ENCODE assay signal across 9 mouse cellular contexts in genomic region chr3:122985183-122985944, GRCm38 (mm10). TPM values are rescaled to one million over a fixed set of nuclear protein-coding genes. Genes with fewer than 3 reads are reported as not detected.
DNase-seq lines count a peak whose midpoint lies in the region; ATAC-seq and TF ChIP-seq lines count a peak whose summit lies in the region.
"Had no signal": no experiment of that assay in that cellular context is flagged by ENCODE, and none has a peak within 500 bp of the region (broad histone marks: within the 10 kb centered on the region; RNA-seq: fewer than 3 reads in every experiment).

No protein-coding gene starts in this region.

- H3K27ac ChIP-seq in kidney, embryonic 15.5 days: peak overlapping the region; percentile 99
- H3K27ac ChIP-seq in bone marrow macrophage, adult 2 months (ENCODE audit: insufficient read depth, low read depth, low read length): no peak overlapping the region
- peak overlapping the region; percentile 96 for H3K27ac ChIP-seq in heart, embryonic 16.5 days (ENCODE audit: low read length)
- peak overlapping the region; percentile 91; the same call in 1 of the 2 replicates for H3K27ac ChIP-seq in midbrain, embryonic 12.5 days (replicated peaks)

- no peak for TF ChIP-seq CTCF in bone marrow macrophage, adult 2 months (IDR thresholded peaks at IDR 0.05; ENCODE audit: low read depth, low read length)

- WGBS in kidney, embryonic 15.5 days: 10% methylated on average over 13 of the region's 13 CpGs
- WGBS in heart, embryonic 16.5 days: 20% methylated on average over 13 of the region's 13 CpGs
- WGBS in midbrain, embryonic 12.5 days: 21% methylated on average over 13 of the region's 13 CpGs

- H3K27me3 ChIP-seq in kidney, embryonic 15.5 days: no peaks in the 10 kb centered on the region
- H3K27me3 ChIP-seq in heart, embryonic 16.5 days (ENCODE audit: control insufficient read depth, insufficient read depth, low read length): no peaks in the 10 kb centered on the region
- no peaks in the 10 kb centered on the region for H3K27me3 ChIP-seq in midbrain, embryonic 12.5 days

- peak overlapping the region; percentile 82 for H3K9ac ChIP-seq in kidney, embryonic 15.5 days
- H3K9ac ChIP-seq in heart, embryonic 16.5 days (ENCODE audit: low read length): peak overlapping the region; percentile 97
- peak overlapping the region; percentile 86 for H3K9ac ChIP-seq in midbrain, embryonic 12.5 days (replicated peaks)

- no peaks in the 10 kb centered on the region for H3K36me3 ChIP-seq in kidney, embryonic 15.5 days
- no peaks in the 10 kb centered on the region for H3K36me3 ChIP-seq in heart, embryonic 16.5 days (ENCODE audit: control insufficient read depth, insufficient read depth)
- no peaks in the 10 kb centered on the region for H3K36me3 ChIP-seq in midbrain, embryonic 12.5 days

- peak overlapping the region; percentile 72 for H3K4me2 ChIP-seq in kidney, embryonic 15.5 days
- H3K4me2 ChIP-seq in heart, embryonic 16.5 days (ENCODE audit: low read depth, low read length): peak overlapping the region; percentile 78
- H3K4me2 ChIP-seq in midbrain, embryonic 12.5 days (replicated peaks): peak overlapping the region; percentile 71

- DNase-seq in kidney, postnatal 14 days: no peak
- DNase-seq in left cerebral cortex, adult 11 months (ENCODE audit: low spot score): no peak

- H3K4me3 ChIP-seq in kidney, embryonic 15.5 days (replicated peaks): peak overlapping the region; percentile 91
- peak overlapping the region; percentile 90 for H3K4me3 ChIP-seq in bone marrow macrophage, adult 2 months (ENCODE audit: insufficient read depth, low read length)
- H3K4me3 ChIP-seq in heart, embryonic 16.5 days (ENCODE audit: low read length): peak overlapping the region; percentile 79
- H3K4me3 ChIP-seq in midbrain, embryonic 12.5 days: peak overlapping the region; percentile 88

- no peak for ATAC-seq in kidney, embryonic 15.5 days (replicated peaks; ENCODE audit: low FRiP score)
- no peak for ATAC-seq in heart, embryonic 16.5 days (replicated peaks; ENCODE audit: extremely low read depth, insufficient read depth, low FRiP score)
- ATAC-seq in midbrain, embryonic 12.5 days (ENCODE audit: low FRiP score, low read depth): no peak
- no peak for ATAC-seq in erythroid progenitor cell, adult 5-6 weeks (replicated peaks; ENCODE audit: low FRiP score, poor library complexity, severe bottlenecking)
- no peak for ATAC-seq in granulocyte monocyte progenitor cell, adult 5-6 weeks (replicated peaks; ENCODE audit: poor library complexity, severe bottlenecking)

- TF ChIP-seq POLR2A in bone marrow macrophage, adult 2 months (IDR thresholded peaks at IDR 0.05; ENCODE audit: borderline replicate concordance, low read depth, low read length): no peak

- no peaks in the 10 kb centered on the region for H3K9me3 ChIP-seq in kidney, embryonic 15.5 days (replicated peaks)
- no peaks in the 10 kb centered on the region for H3K9me3 ChIP-seq in heart, embryonic 16.5 days (replicated peaks; ENCODE audit: control insufficient read depth, low read length)
- no peaks in the 10 kb centered on the region for H3K9me3 ChIP-seq in midbrain, embryonic 12.5 days

- peaks cover 24% of the 10 kb centered on the region for H3K4me1 ChIP-seq in kidney, embryonic 15.5 days
- H3K4me1 ChIP-seq in bone marrow macrophage, adult 2 months (ENCODE audit: control insufficient read depth, insufficient read depth, low read length): peaks cover 12% of the 10 kb centered on the region
- H3K4me1 ChIP-seq in heart, embryonic 16.5 days (ENCODE audit: control insufficient read depth, insufficient read depth, low read length): peaks cover 19% of the 10 kb centered on the region
- H3K4me1 ChIP-seq in midbrain, embryonic 12.5 days: peaks cover 8% of the 10 kb centered on the region; the same call in 1 of the 2 replicates

RNA-seq across cellular contexts. Expression of gene Usp53, which starts 1.1 kb away (rescaled TPM):
- polyA plus RNA-seq in kidney, embryonic 15.5 days (2015; fragmentation: Nextera tagmentation; extraction: Ambion mirVana): 10.7 and 10.8 TPM in 2 replicates
- 3.3 and 3.9 TPM in 2 replicates for polyA plus RNA-seq in bone marrow macrophage, adult 2 months (2012; ENCODE audit: insufficient read depth, insufficient read length, missing spikeins)
- 5.4 and 8.6 TPM in 2 replicates for polyA plus RNA-seq in heart, embryonic 16.5 days (2015; fragmentation: Nextera tagmentation; extraction: Ambion mirVana)
- polyA plus RNA-seq in midbrain, embryonic 12.5 days (2016; fragmentation: Nextera tagmentation; extraction: Ambion mirVana): 5.1 and 5.3 TPM in 2 replicates
- 0.72 and 0.84 TPM in 2 replicates for total RNA-seq in erythroid progenitor cell, adult 5-6 weeks (2015; ENCODE audit: low replicate concordance)
- 0.76 and 1.4 TPM in 2 replicates for total RNA-seq in erythroid progenitor cell, adult 5-6 weeks (2017; ENCODE audit: low replicate concordance)
- 5.8 and 8.3 TPM in 2 replicates for total RNA-seq in granulocyte monocyte progenitor cell, adult 5-6 weeks (2014; fragmentation: Nextera tagmentation)
- 4.6 and 4.9 TPM in 2 replicates for total RNA-seq in granulocyte monocyte progenitor cell, adult 5-6 weeks (2017)

RNA-seq across cellular contexts. Expression of gene Myoz2, which starts 49.5 kb away (rescaled TPM):
- 2.2 and 6.7 TPM in 2 replicates for polyA plus RNA-seq in kidney, embryonic 15.5 days (2015; fragmentation: Nextera tagmentation; extraction: Ambion mirVana)
- polyA plus RNA-seq in bone marrow macrophage, adult 2 months (2012; ENCODE audit: insufficient read depth, insufficient read length, missing spikeins): not detected in 2 replicates
- 243 and 252 TPM in 2 replicates for polyA plus RNA-seq in heart, embryonic 16.5 days (2015; fragmentation: Nextera tagmentation; extraction: Ambion mirVana)
- not detected in 2 replicates for polyA plus RNA-seq in midbrain, embryonic 12.5 days (2016; fragmentation: Nextera tagmentation; extraction: Ambion mirVana)
- not detected in 2 replicates for total RNA-seq in erythroid progenitor cell, adult 5-6 weeks (2015; ENCODE audit: low replicate concordance)
- not detected in 2 replicates for total RNA-seq in erythroid progenitor cell, adult 5-6 weeks (2017; ENCODE audit: low replicate concordance)
- not detected in 2 replicates for total RNA-seq in granulocyte monocyte progenitor cell, adult 5-6 weeks (2014; fragmentation: Nextera tagmentation)
- total RNA-seq in granulocyte monocyte progenitor cell, adult 5-6 weeks (2017): not detected in 2 replicates
- total RNA-seq: common myeloid progenitor, adult 5-6 weeks had no signal

Comparison
In these comparisons a context has a peak if more than half of its experiments do, and no peak if none do; other contexts are left out.
1. RNA of gene Myoz2, which starts 49.5 kb away (polyA plus RNA-seq): 243 to 252 TPM in heart, embryonic 16.5 days; 2.2 to 6.7 TPM in kidney, embryonic 15.5 days, not detected in bone marrow macrophage, adult 2 months and not detected in midbrain, embryonic 12.5 days; every median in the first group is over 10 times any median in the second.
2. Peak in every context shown above with its lines, with median percentiles within 50 percentile points of each other: H3K4me2 ChIP-seq, H3K4me3 ChIP-seq and H3K9ac ChIP-seq.